Mouse (Mus musculus) kidney, adult 8-10 months (tissue): ENCODE measurements around the gene Plin3.

ENCODE experiments used
- DNase-seq, 2 experiments: peaks; one replicate each; pipeline ENCODE4 v3.0.0; 2022

Plin3 gene

DNA sequence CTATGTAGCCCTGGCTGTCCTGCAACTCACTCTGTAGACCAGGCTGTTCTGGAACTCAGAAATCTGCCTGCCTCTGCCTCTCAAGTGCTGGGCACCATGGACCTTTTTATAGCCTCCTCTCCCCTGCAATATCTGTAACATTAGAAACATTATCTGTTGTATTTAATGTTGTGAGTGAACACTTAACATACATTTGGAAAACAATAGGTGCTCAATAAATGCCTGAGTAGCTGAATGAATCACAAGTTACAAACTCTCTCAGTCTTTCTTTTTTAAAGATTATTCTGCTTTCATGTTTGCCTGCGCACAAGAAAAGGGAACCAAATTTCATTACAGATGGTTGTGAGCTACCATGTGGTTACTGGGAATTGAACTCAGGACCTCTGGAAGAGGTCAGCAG lies 5.6 kb upstream of the Plin3 start:
- DNase-seq: no peak

DNA sequence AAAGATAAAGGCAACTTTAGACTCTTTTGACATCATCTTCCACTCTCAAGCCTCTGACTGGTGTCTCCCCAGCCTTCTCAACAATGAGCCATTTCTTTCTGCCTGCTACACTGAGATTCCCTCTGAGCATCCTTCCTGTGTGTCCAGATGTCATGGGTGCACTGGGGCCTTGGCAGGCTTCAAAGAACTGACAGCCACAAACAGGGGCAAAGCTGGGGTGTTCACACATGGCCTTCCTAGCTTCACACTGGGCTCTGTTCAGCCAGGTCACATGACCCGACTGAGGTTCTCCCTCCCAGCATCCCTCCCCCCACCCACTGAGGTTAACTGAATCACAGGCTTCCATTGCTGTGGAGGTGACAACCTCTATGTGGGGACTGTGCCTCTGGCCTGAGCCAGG lies 3.5 kb upstream of the Plin3 start:
- DNase-seq: no peak

DNA sequence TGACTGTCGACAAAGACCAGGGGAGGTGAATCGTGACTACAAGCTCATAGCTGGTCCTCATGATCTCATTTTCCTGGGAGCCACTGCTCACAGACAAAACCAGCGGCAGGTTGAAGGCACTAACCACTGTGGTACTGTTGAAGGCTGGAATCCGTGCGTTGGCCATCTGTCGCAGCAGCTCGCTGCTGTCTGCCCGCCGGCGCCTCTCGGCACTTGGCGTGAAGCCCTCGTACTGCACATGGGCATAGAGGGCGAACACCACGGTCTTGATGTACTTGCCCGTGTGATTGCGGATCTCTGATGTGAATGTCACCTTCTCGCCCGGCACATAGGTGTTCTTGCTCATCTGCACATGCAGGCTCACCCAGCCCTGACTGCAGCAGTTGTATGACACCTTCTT lies 1.6 kb upstream of the Plin3 start:
- no peak for DNase-seq

DNA sequence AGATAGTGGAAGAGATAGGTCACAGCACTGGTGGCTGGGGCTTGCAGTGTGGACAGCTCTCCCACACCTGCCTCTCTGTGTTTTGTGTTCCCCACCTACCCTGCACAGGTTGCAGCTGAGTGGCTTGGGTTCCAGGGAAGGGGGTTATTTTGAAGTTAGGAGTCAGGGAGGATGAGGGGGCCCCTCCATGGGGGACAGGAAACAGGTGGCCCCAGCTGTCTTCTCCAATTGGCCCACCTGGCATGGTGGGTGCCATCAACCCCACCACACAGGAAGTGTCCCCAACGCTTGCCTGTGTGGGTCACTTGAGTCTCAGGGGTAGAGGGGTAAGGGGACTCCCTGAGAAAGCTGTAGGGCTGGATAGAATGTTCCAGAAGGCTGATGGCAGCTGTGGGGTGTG lies 618 bp upstream of the Plin3 start:
- no peak for DNase-seq

DNA sequence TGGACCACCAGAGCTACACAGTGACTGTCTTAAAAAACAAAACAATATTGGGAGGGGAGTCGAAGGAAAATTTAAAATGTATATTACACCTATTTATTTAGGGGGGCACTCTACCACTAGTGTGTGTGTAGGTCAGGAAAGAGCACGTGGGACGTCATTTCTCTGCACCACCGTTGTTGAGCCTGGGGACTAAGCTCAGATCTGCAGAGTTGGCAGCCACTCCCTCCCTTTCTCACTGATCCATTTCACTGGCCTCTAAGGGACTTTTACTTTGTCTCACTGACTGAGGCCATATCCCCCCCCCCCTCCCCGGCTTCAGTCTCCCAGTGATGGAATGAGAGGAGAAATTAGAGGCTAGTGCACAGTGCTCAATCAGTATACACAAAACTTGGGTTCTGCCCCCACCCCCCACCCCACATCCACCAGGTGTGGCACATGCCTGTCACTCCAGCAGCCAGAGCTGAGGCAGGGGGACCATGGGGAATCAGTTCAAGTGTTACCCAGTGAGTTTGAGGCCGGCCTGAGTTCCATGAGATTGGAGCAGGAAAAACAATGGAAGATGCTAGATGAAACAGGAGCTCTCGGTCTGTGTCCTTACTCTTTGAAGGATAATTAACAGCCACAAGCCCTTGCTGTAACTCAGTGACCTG lies 722 bp downstream of the Plin3 start:
- DNase-seq: no peak

DNA sequence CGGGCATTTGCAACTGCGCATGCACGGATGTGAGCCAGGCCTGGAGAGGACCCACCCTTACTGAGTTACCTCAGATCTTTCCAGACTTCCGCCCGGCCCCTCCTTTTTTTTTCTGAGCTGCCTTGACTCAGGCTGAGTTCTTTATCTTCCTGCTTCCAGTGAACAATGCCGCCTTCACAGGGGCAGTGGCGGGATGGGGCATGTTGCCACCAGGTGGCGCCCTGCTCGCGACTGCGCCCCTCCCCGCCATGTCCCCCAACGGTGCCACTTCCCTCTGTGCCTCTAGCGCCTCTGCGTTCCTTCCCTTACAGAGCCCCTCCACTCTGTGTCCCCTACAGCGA lies 1.5 kb downstream of the Plin3 start:
- peak; percentile 89 to 92 for DNase-seq

DNA sequence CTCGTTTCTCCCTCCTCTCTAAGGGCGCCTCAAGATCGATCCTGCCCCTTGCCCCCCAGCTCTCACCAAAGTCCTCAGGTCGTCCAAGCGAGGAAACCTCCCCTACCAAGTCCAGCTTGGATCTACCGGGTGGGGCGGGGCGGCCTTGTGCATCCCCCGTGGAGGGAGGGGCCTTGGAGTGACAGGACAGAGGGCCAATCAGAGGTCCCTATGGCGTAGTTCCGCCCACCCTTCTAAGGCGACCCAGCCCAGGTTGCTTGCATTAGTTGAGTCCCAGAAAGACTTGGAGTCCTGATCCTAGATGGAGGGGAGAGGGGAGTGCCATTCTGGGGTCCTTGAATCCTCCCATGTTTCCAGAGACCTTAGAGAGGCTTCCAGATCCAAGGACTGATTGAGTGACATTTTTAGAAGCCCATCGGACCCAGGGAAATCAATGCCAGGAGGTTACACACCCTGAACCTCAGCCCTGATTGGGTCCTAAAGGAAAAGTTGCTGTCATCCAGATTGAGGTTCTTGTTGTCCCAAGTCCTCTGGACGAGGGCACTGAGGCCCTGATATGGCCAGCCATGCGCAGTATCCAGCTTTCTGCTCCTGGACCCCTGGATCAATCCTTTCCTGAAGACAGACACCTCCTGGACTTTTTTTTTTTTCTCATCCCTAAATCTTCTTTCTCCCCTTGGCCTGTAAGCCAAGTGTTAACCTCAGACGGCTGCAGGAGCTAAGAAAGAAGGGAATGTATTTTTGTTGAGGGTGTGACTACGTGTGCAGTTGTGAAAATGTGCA lies 2.1 kb downstream of the Plin3 start:
- DNase-seq: peak; percentile 96 to 99

DNA sequence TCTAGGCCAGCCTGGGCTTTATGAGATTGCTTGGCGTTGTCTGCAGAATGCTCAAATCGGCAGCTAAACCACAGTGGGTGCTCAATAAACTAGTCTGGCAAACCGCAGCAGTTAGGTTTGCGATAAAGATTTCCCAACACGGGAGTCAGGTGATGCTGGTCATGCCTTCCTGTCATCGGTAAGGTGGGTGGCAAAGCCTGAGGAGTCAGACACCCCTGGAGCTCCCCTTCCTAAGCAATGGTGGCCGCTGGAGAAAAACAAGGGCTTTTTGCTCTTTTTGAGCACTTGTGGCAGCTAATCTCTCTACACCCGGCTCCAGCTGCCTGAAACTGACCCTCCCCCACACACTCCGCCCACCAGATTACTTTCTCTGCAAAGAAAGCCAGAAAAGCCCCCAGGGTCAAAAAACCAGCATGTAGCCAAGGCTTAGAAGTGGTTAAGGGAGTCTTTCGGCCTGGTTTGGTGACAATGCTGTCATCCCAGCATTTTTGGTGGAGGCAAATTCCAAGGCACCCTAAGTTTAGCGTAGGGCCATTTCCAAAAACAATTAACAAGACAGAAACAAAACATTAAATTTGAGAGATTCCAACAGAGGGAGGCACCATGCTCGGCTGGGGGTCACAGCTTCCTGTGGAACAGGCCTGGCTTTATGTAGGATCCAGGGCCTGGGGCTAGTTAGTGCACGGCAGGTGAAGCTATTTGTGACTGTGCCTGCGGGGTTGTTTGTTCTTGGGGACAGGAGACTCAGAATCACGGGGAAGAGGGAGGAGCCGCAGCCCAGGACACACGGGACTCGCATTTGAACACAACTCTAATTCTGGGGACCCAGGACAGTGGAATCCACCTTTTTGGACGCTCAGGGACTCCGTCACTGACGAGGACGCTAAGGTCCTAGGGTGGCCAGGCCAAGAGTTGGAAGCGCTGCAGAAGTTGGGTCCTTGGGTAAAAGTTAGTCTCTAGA lies 3.0 kb downstream of the Plin3 start:
- peak; percentile 60 to 74 for DNase-seq

DNA sequence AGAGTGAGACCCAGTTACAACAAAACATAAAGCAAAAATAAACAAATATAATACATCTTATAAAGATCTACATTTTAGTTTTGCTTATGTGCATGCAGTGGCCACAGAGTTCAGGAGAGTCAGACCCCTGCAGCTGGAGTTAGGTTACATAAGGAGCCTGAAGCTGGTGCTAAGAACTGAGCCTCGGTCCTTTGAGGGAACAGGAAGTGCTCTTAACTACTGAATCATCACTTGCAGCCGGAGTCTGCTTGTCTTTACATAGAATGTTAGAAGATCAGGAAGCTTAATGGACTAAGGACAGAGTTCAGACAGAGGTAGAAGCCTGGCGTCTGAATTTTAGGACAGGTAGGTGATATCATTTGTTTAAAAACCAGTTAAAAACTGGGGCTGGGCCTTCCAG lies 3.8 kb downstream of the Plin3 start:
- no peak for DNase-seq

DNA sequence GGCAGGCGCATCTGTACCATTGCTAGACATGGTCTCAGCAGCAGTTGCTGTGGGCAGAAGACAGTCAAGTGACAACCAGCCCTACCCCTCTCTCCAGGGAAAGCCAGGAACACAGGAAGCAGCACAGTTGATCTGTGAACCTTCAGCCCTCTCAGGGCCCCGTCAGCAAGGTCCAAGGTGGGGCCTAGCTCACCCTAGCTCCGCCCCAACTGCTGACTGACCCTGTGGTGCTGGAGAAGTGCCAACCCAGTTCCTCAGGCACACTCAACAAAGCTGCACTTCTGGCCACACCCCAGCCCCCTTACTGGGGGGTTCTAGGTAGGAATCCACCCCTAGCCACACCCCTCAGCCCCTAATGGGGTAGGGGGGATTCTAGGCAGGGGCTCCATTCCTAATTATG lies 4.8 kb downstream of the Plin3 start:
- peak; percentile 74 to 76 for DNase-seq

DNA sequence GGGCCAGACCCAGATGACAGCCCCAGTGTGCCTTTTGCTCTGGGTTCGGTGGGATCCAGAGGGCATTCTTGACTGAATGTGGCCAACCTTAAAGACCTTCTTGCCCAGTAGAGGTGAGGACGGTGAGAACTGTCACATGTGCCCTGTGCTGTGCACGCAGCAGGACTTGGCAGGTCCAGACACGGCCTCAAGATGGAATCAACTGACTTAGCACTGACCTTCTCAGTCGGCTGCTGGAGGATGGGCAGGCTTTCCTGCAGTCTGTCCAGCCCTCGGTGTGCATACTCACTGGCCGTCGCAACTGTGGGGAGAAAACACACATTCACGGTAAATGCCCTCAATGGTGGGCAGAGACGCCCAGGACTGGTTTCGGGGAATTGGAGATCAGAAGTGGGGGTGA lies 6.7 kb downstream of the Plin3 start:
- DNase-seq: no peak

DNA sequence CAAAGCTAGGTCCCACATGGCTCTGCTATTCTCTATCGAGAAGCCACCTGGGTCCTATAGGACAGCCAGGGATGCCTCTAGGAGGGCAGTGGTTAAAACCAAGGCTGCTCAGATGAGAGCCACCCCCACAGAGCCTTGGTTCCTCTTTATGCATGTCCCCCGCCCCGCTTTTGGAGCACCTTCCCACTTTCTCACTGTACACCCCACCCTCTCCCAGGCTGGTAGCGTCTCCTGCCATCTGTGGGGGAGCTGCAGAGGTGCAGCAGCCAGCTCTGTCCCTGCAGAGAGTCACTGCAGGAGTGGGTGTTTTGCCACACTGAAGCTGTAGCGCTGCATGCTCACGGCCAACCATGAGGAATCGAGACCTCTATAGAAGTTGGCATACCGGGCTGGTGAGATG lies 9.4 kb downstream of the Plin3 start:
- no peak for DNase-seq

DNA sequence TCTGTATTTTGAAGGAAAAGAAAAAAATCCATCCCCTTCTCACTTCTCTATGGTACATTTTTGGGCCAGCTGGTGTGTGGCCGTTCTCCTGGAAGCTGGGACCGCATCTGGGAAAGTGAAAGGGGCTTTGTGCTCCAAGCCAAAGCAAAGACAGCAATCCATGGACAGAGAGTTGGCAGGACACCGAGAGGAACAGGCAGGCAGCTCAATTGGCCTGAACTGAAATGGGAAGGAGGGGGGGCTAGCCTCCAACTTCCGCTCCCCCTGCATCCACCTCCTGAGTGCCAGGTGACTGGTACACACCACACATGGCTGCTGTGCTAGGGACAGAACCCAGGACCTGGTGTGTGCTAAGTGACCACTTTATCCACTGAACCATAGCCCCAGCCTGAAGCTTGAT lies 9.9 kb downstream of the Plin3 start:
- no peak for DNase-seq

DNA sequence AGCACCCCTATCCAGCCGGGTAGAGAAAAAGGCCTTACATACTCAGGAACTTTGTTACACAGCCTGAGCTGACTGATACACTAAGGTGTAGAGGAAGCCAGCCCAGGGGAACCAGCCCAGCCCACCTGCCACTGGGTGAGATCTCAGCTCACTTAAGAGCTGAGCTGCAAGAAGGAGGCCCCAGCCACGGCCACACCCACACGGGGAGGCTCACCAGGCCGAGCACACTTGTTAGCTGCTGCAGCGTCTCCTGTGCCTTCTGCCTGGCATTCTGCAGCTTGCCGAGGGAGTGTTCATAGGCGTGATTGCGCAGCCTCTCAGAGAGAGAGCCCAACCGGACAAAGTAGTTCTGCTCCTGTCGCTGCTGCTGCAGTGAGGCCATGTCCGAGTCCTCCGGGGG lies 11.5 kb downstream of the Plin3 start:
- no peak for DNase-seq

DNA sequence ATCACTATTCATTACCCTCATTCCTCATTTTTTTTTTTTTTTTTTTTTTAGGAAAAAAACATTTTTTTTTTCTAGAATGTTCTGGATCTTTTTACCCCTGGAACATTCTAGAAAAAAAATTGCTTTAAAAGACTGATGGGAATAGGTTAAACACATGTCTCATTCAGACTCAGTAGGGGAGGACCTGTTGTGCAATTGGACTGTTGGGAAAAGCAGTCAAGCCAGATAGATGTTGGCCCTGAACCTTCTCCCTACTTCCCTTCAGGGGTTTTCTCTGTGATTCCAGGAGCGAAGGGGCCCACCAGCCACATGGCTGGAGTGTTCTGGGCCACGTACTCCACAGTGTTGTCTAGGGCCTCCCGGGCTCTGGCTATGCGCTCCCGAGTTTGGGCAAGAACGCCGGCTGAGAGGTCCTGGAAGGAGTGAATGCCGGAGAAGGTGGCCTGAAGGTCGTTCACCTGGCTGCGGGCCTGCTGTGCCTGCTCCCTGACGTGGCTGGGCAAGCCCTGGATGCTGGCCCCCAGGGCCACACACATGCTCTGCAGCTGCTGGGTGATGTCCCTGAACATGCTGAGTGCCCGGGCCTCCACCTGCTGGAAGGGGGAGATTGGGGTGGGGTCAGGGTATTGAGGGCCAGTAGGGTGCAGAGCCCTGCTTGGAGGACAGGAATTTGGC lies 13.1 kb downstream of the Plin3 start:
- DNase-seq: peak; percentile 58

DNA sequence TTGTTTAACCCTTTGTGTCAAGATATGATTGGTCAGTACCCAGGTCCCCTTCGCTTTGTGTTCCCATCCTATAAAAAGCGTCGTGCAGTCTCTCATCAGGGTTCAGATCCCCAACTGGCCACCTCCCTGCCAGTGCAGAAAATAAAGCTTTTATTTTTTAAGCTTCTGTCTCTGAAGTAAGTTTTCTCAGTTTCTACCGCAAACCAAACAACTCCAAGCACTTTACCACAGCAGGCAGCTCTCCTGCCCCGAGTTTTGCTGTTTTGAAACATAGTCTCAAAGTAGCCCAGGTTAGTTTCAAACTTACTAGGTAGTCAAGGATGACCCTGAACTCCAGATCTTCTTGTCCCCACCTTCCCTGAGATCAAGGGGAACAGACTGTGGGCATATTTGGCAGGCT lies 14.3 kb downstream of the Plin3 start:
- DNase-seq: no peak

DNA sequence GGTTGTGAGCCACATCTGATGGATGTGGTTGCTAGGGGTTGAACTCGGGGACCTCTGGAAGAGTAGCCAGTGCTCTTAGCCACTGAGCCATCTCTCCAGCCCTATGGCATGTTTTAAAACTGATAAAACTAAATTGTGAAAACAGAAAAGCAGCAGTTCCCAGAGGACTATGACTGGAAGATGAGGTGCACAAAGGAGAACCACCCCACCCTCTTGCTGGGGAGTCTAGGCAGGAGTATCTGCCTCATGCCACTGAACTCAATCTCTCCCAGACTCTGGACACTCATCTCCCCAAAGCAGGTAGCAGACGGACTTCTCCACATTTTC lies 15.1 kb downstream of the Plin3 start:
- DNase-seq: no peak

DNA sequence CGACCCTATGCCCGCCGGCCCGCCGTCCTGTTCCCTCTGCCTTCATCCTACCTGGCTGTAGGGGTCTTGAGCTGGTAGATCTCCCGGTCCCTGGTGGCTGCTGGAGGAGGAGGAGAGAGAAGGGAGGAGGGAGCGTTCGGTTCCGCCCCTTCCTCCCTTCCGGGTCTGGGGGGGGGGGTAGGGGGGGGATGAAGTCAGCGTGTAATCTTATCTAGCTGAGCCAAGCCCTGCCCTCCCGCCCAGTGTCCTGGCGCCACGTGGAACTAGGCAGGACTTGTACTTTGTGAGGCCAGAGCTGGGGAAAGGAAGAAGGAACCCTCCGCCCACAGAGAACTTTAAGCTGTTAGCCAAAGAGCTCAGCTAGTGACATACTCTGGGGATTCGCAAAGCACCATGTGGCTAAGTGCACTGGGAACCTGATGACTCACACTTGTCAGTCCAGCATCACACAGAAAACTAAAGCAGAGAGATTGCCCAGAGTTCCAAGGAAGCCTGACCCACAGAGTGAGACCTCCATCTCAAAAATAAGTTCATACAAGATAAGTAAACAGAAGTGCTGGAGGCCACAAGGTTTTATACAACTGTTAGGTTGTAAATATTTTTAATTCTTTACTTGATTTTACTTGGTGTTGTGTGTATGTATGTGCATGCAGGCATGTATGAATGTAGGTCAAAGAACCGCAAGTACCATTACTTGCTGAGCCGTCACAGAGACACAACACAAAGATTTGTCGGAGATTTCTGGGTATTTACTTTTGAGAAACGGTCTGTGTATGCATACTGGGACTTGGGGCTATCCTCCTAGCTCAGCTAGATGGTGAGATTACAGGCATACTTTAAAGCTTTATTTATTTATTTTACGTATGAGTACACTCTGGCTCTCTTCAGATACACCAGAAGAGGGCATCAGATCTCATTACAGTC lies 15.8 kb downstream of the Plin3 start, which contains the start of gene Ticam1:
TSS of gene Ticam1 (minus strand) at position 144 of the 924 bp plus-strand sequence.
- DNase-seq: peak; percentile 93 to 96

DNA sequence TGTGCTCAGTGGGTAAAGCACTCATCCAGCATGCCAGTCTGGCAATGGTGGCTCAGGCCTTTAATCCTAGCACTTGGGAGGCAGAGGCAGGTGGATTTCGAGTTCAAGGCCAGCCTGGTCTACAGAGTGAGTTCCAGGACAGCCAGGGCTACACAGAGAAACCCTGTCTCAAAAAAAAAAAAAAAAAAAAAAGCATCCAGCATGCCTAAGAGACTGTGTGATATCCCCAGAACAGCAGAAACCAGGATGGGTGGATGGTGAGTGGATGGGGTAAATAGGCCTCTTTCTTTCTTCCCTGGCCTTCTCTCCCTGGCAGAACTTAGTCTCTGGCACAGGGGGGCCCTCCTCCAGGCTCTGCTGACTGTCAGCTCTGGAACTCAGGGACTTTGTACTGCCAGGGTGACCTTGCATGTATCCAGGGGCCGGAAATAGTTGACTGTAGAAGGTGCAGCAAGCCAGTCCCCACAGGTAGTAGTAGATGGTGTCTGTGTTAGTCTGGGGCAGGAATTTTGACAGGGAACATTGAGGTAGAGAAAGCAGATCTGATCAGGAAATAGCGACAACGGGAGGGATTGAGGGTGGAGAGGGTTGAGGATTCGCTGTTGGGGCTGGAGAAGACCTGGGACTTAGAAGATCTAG lies 16.7 kb downstream of the Plin3 start:
- peak; percentile 75 to 81 for DNase-seq

DNA sequence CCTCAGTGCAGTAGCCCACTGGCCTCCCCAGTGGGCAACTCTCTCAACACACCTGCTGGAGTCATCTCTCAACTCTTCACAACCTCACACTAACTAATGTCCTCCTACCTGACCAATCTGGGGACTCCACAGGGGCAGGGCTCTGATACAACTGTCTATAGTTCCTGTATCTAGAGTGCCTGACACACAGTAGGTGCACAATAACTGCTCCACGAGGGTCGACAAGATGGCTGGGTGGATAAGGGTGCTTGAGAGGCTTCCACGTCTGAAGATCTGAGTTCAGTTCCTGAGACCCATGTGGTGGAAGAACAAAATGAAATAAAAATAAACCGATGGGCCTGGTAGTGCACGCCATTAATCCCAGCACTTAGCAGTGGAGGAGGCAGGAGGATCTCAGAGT lies 18.7 kb downstream of the Plin3 start:
- DNase-seq: no peak

DNA sequence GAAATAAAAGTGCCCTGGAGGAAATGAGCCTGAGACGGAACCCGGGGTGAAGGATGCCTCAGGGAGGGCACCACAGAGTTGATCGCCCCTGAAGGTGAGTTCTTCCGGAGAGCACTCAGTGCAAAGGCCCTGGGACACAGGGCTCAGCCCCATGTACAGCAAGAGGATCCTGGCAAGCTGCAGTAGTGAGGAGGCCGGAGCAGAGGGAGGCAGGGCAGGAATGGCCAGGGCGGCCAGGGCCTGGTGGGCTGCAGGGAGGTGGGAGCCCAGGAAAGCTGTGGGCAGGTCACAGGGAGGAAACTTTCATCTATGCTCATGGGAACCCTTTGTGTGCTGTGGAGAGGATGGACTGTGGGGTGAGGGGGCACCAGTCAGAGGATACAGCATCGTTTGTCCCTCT lies 19.2 kb downstream of the Plin3 start:
- no peak for DNase-seq

DNA sequence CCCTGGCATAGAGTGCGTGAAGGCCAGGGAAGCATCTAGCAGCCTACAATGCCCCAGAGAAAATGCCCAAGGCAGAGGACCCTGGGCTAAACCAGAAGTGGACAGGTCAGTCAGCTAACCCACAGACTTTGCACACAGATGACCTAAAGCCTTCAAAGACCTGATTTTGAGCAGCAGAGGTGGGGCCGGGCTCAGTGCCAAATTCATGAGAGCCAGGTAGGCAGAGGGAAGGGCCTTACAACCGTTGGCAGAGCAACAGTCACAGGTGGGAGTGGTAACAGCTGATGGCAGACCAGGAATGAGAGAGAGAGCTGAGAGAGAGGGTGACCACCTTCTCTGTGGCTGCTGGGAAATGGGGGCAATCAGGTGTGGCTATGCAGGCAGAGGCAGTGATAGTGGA lies 20.0 kb downstream of the Plin3 start:
- peak; percentile 57 to 60 for DNase-seq
